Mouse (Mus musculus) heart, embryonic 15.5 days (tissue): Measurements from ENCODE around the gene Ccser1. TPM values are rescaled to one million over a fixed set of nuclear protein-coding genes. Genes with fewer than 3 reads are reported as not detected.

ENCODE experiments used
- ATAC-seq: fragments of 200-750 bp; cut with Nextera tagmentation; replicated peaks from 2 replicates; pipeline ENCODE4 v1.8.0; 2017; ENCODE audit warnings: low read depth, moderate TSS enrichment; ENCODE audit not compliant: insufficient number of reproducible peaks, insufficient read depth, low FRiP score
- H3K27ac ChIP-seq: fragments of 300-500 bp; sonication (generic); 2 replicates; pipeline ENCODE4 v1.5.1; 2015; ENCODE audit warnings: mild to moderate bottlenecking, inconsistent platforms
- H3K27me3 ChIP-seq: fragments of 300-500 bp; sonication (generic); 2 replicates; pipeline ENCODE4 v1.6.1; 2015; ENCODE audit warnings: inconsistent platforms
- H3K36me3 ChIP-seq: fragments of 300-500 bp; sonication (generic); 2 replicates; pipeline ENCODE4 v1.6.1; 2015; ENCODE audit warnings: mild to moderate bottlenecking, inconsistent platforms
- H3K4me1 ChIP-seq: fragments of 300-500 bp; sonication (generic); replicated peaks from 2 replicates; pipeline ENCODE4 v1.6.1; 2015; ENCODE audit warnings: inconsistent platforms
- H3K4me2 ChIP-seq: fragments of 300-500 bp; sonication (generic); 2 replicates; pipeline ENCODE4 v1.6.1; 2015; ENCODE audit warnings: inconsistent platforms, mild to moderate bottlenecking, moderate library complexity
- H3K4me3 ChIP-seq: fragments of 300-500 bp; sonication (generic); 2 replicates; pipeline ENCODE4 v1.5.1; 2015; ENCODE audit warnings: mild to moderate bottlenecking, inconsistent platforms
- H3K9ac ChIP-seq: fragments of 300-500 bp; sonication (generic); 2 replicates; pipeline ENCODE4 v1.6.1; 2015; ENCODE audit warnings: mild to moderate bottlenecking, inconsistent platforms
- H3K9me3 ChIP-seq: fragments of 300-500 bp; sonication (generic); replicated peaks from 2 replicates; pipeline ENCODE4 v1.6.1; 2016; ENCODE audit warnings: inconsistent platforms
- WGBS: fragments of 180-500 bp; shearing (Covaris S2); methylation state at CpG from one replicate; pipeline ENCODE4 v1.1.7; 2015; ENCODE audit warnings: mixed read lengths; 5-methylcytosine and 5-hydroxymethylcytosine counted together
- polyA plus RNA-seq: library from polyadenylated mRNA; unstranded; fragments of >200 nt; fragmentation: Nextera tagmentation; extraction: Ambion mirVana; gene quantifications from 2 replicates; pipeline ENCODE4 v1.2.1, GENCODE M21; 2015

Gene Ccser1
- polyA plus RNA-seq, 1 experiment from 2014 or later = 2.2 TPM

DNA sequence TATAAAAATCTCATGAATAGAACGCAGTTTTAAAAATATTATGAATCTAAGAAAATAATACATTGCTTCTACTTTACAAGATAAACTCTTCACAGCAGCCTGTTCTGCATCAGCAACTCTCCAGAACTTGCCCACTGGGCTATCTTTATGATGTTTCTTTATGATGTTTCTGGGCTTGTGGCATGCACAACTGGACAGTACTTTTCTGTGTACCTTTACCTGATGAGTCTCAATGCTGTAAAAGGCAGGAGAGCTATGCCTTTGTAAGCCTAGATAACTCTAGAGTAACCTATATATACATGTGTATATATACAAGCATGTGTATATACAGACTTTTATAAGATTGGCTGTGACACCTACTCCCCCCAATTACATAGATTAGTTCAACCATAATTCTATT, 1084.4 kb downstream of the Ccser1 start:
- ATAC-seq = no peak
- Histone ChIP-seq H3K27me3 (no peaks in the 10 kb centered on the region), H3K4me3 (no peak overlapping the region), H3K27ac (no peak overlapping the region), H3K4me1 (no peaks in the 10 kb centered on the region), H3K9ac (no peak overlapping the region), H3K36me3 (no peaks in the 10 kb centered on the region), H3K4me2 (no peak overlapping the region), H3K9me3 (no peaks in the 10 kb centered on the region)
- 75% methylated on average over 1 of the region's 1 CpGs for WGBS

DNA sequence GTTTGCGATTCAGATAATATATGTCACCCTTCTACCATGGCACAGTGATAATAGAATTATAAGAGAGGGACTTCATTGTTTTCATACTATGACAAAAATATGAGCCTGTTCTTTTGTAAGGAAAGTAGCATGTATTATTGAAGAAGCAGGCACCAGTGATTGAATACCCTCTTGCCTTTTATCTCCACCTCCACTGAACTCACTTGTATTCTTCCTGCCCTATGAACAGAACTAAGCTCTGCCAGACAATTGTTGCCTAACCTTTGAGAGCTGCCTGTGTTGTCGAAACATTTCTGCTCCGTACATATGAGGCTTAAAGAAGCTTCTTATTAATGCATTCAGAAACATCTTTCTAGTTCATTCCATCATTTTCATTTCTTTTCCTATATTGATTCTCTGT, 1101.1 kb downstream of the Ccser1 start:
- Histone ChIP-seq H3K9me3 (no peaks in the 10 kb centered on the region), H3K27ac (no peak overlapping the region), H3K9ac (no peak overlapping the region), H3K4me3 (no peak overlapping the region), H3K4me2 (no peak overlapping the region), H3K4me1 (no peaks in the 10 kb centered on the region), H3K36me3 (no peaks in the 10 kb centered on the region), H3K27me3 (no peaks in the 10 kb centered on the region)
- WGBS = 77% methylated on average over 3 of the region's 3 CpGs
- ATAC-seq = no peak

DNA sequence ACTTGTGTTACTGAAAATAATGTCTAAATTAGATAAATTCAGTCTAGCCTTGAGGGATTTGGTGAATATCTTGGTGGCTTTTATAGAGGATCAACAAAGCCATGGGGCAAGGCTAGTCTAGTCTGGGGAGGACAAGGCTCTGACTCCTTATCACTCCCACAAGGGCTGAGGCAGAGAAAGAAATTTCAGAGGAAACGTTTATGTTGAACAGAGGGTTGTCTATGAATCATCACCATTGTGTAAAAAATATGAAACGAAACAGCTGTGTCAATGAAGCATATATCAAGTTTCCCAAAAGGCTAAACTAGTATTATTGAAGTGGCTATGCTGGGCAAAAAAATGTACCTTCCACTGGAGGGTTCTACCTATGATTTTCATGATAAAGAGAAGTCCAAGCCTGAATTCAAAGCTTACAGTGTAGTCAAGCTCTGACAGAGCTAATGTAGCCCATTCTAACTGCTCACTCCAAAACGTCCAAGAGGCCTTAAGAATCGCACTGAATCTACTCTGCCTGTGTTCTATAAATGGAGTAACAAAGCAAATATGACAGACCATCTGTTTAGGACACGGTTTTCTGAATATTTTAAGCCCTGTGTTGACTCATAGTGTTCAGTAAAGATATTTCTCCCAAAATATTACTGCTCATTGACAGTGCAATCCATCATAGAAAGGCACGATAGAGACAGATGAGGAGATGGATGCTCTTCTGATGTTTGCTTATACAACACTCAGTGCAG, 1121.6 kb downstream of the Ccser1 start:
- no peak overlapping the region for H3K4me3 ChIP-seq
- H3K9ac ChIP-seq = no peak overlapping the region
- no peaks in the 10 kb centered on the region for H3K27me3 ChIP-seq
- no peaks in the 10 kb centered on the region for H3K4me1 ChIP-seq
- ATAC-seq = no peak
- H3K36me3 ChIP-seq = no peaks in the 10 kb centered on the region
- no peak overlapping the region for H3K27ac ChIP-seq
- 55% methylated on average over 6 of the region's 6 CpGs for WGBS
- H3K4me2 ChIP-seq = no peak overlapping the region
- no peaks in the 10 kb centered on the region for H3K9me3 ChIP-seq

DNA sequence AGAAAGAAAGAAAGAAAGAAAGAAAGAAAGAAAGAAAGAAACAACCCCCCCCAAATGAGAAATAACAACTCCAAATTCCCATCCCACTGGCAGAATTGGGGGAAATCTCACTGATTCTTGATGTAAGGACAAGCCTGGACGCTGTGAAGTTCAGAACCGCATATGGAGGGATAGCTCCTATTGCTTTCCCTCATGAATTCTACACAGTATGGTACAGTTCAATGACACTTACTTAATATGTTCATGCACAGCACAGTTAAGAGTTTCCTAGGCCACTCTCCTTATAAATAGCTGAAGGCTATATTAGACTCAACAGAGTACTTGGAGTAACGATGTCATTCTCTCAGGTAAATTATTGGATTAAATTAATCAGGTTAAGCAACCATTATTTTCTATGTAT, 1138.5 kb downstream of the Ccser1 start:
- H3K4me3 ChIP-seq = no peak overlapping the region
- ATAC-seq = no peak
- H3K9ac ChIP-seq = no peak overlapping the region
- no peaks in the 10 kb centered on the region for H3K4me1 ChIP-seq
- no peaks in the 10 kb centered on the region for H3K36me3 ChIP-seq
- H3K27me3 ChIP-seq = no peaks in the 10 kb centered on the region
- 75% methylated on average over 3 of the region's 3 CpGs for WGBS
- no peak overlapping the region for H3K4me2 ChIP-seq
- H3K9me3 ChIP-seq = no peaks in the 10 kb centered on the region
- no peak overlapping the region for H3K27ac ChIP-seq

DNA sequence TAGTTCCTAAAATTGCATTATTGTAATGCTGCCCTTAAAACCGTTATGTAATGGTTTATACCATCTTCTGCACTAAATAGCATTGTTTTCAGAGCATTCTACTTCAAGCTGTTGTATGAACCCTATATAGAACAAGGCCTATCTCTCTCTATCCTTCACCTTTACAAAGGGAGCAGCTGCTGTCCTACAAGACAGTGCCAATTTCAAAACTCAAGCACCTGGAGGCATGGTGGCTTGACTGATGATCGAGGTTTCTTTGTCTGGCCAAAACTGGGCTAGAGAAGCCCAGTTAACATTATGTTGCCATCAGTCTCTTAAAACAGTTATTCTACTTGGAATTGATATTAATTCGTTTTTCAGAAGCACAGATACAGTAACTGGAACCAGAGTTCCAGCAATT, 1160.2 kb downstream of the Ccser1 start:
- H3K9me3 ChIP-seq = no peaks in the 10 kb centered on the region
- H3K36me3 ChIP-seq = no peaks in the 10 kb centered on the region
- ATAC-seq = no peak
- H3K4me3 ChIP-seq = no peak overlapping the region
- no peaks in the 10 kb centered on the region for H3K4me1 ChIP-seq
- 57% methylated on average over 3 of the region's 3 CpGs for WGBS
- H3K9ac ChIP-seq = no peak overlapping the region
- no peak overlapping the region for H3K4me2 ChIP-seq
- H3K27ac ChIP-seq = no peak overlapping the region
- no peaks in the 10 kb centered on the region for H3K27me3 ChIP-seq

DNA sequence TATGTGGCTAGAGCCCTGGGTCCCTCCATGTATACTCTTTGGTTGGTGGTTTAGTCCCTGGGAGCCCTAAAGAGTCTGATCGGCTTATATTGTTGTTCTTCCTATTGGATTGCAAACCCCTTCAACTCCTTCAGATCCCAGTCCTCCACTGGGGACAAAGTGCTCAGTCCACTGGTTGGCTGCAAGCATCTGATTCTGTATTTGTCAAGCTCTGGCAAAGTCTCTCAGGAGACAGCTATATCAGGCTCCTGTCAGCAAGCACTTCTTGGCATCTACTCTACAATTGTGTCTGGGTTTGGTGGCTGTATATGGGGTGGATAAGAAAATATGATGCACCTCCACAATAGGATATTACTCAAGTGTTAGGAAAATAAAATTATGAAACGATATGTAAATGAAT, 1187.7 kb downstream of the Ccser1 start:
- Histone ChIP-seq H3K4me3 (no peak overlapping the region), H3K27ac (peak overlapping the region; percentile 83), H3K36me3 (no peaks in the 10 kb centered on the region), H3K9me3 (no peaks in the 10 kb centered on the region), H3K4me2 (0 out of 2 replicates have a peak overlapping the region, but pooled peaks have one; percentile 13), H3K9ac (no peak overlapping the region), H3K4me1 (peaks cover 4% of the 10 kb centered on the region), H3K27me3 (no peaks in the 10 kb centered on the region)
- WGBS = 44% methylated on average over 2 of the region's 2 CpGs
- ATAC-seq = 0 out of 2 replicates have a peak, but pooled peaks have one; percentile 53
